ENCODE assay signal across 13 mouse cellular contexts in the genomic region with DNA sequence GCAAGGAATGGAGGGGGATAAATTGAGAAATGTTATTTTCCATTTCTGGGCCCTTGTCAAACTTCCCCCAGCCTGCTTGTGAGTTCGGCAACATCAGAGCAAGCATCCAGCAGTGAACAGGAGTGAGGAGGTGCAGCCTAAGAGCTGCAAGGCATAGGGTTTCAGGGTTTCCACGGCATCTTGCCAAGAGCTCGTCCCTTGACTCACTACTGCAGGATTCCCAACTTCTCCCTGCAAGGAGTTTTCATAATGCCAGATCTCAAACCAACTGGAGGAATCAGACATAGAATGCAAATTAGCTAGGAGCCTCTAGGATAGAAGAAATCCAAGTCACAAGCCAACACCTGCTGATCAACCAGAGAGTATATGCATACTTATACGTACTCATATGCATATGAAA.
DNase-seq lines count a peak whose midpoint lies in the region.
"Had no signal": no experiment of that assay in that cellular context is flagged by ENCODE, and none has a peak within 500 bp of the region (broad histone marks: within the 10 kb centered on the region; RNA-seq: fewer than 3 reads in every experiment).

No protein-coding gene starts in this region.

- DNase-seq in adrenal gland, adult 2 months = peak; percentile 21
- no peak for DNase-seq in adrenal gland, postnatal 25 days
- peak; percentile 14 to 61 for DNase-seq in frontal cortex, adult 2 months (ENCODE audit: extremely low spot score in 1 of 2, low spot score in 1 of 2)
- no peak for DNase-seq in frontal cortex, postnatal 14 days (ENCODE audit: low spot score in 2 of 2)
- peak; percentile 37 for DNase-seq in right cerebral cortex, adult 18-20 months
- DNase-seq in right cerebral cortex, postnatal 14 days = no peak
- no peak for DNase-seq in urinary bladder, postnatal 10 days (ENCODE audit: low spot score)
- DNase-seq: cerebellum, adult 18-20 months; cerebellum, postnatal 10 days; gastrocnemius, postnatal 25 days; heart, adult 11 months; kidney, adult 18-20 months; kidney, postnatal 25 days had no signal

Comparison
In these comparisons a context has a peak if more than half of its experiments do, and no peak if none do; other contexts are left out.
1. DNase-seq: peak in adrenal gland, adult 2 months (single experiment), frontal cortex, adult 2 months (2 of 2) and right cerebral cortex, adult 18-20 months (single experiment); none in adrenal gland, postnatal 25 days (single experiment), frontal cortex, postnatal 14 days (0 of 2), right cerebral cortex, postnatal 14 days (single experiment) and urinary bladder, postnatal 10 days (single experiment).